Mouse (Mus musculus): ENCODE measurements around the gene Zc3h4. TPM values are rescaled to one million over a fixed set of nuclear protein-coding genes. Genes with fewer than 3 reads are reported as not detected.

Gene Zc3h4
- total RNA-seq, 2 experiments from 2014 or later, result 58.3 to 58.7 TPM

DNA sequence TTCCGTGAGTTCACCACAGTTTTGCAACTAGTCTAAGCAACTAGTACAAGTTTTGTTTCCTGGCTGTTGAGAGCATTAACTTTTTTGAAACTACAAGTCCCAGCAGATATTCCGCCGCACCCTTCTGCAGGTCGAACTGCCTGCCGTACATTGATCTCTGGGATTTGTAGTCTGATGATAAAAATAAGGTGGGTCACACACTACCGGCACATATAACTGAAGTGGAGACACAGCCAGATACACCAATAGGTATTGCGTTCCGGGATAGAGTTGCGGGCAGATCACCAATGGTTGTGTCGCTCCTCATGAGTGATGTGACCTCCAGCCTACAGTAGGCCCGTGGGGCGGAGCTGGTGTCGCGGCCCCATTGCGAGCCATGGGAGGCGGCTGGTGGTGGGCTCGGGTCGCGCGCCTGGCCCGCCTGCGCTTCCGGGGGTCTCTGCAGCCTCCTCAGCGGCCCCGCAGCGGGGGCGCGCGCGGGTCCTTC is 51.9 kb downstream of the Zc3h4 start, which contains the start of gene Tmem160:
TSS of gene Tmem160 (plus strand) at position 193 of the 487 bp plus-strand sequence.
- Histone ChIP-seq H3K27ac (peak within 1 kb of the TSS; percentile 76), H3K4me3 (peak within 1 kb of the TSS; percentile 85)
- intact Hi-C loops (cut with DNase I), result no loop called here
- peak; percentile 80 to 86 for DNase-seq (ENCODE audit: extremely low spot score in 1 of 2, low spot score in 2 of 2)
- no peak for TF ChIP-seq CTCF (IDR thresholded peaks at IDR 0.05)

DNA sequence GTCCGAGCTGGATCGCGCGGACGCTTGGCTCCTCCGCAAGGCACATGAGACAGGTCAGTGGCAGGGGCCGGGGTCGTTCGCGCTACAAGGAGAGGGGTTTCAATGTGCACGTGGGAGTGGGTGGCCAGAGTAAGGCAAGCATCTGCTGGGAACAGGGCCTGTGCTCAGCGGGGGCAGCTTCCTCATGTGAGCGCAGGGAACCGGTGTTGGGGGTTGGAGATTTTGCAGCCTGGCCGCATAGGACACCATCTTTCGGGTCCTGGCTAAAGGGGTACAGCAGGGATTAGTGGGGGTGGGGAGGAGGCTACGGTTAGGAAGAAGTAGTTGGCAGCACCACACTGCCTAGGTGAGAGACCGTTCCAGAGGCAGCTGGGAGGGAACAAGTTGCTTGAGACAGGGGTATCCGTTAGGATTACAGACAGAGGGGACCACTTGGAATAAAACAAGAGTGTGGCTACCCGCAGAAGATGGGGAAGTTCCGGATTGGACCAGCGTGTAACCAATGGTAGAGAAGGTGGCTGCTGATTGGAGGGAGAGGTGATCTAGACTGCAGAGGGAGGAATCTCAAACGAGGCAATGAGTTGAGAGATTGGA is 52.5 kb downstream of the Zc3h4 start:
- Histone ChIP-seq H3K4me3 (peak overlapping the region; percentile 85), H3K27ac (peak overlapping the region; percentile 76)
- TF ChIP-seq CTCF (IDR thresholded peaks at IDR 0.05), result no peak
- peak; percentile 53 to 56 for DNase-seq (ENCODE audit: extremely low spot score in 1 of 2, low spot score in 2 of 2)
- intact Hi-C loops (cut with DNase I), result no loop called here

DNA sequence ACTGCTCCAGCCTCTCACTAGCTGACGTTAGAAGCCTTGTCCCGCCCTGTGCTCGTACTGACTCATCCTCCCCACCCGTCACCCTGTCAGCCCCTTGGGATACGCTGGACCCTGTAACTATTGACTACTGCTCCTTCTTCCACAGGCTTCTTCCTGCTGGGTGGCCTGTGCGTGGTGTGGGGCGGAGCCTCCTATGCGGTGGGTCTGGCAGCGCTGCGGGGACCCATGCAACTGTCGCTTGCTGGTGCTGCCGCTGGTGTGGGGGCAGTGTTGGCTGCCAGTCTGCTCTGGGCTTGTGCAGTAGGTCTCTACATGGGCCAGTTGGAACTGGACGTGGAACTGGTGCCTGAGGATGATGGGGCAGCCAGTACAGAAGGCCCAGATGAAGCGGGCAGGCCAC is 54.3 kb downstream of the Zc3h4 start:
- Histone ChIP-seq H3K4me3 (no peak overlapping the region), H3K27ac (no peak overlapping the region)
- no peak for DNase-seq (ENCODE audit: extremely low spot score in 1 of 2, low spot score in 2 of 2)
- no peak for TF ChIP-seq CTCF (IDR thresholded peaks at IDR 0.05)
- intact Hi-C loops (cut with DNase I), result no loop called here

DNA sequence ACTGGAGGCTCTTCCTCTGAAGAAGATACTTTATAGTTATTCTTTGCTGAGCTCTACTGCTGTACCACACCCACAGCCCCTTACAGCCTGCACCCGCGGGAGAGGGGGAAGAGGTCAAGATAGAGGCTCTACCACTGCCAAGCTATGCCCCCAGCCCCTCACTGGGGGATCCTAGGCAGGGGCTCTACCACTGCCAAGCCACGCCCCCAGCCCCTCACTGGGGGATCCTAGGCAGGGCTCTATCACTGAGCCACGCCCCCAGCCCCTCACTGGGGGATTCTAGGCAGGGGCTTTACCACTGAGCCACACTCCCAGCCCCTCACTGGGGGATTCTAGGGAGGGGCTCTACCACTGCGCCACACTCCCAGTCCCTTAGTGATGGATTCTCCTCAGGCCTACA is 55.6 kb downstream of the Zc3h4 start:
- no peak for TF ChIP-seq CTCF (IDR thresholded peaks at IDR 0.05)
- no peak overlapping the region for H3K4me3 ChIP-seq
- no peak for DNase-seq (ENCODE audit: extremely low spot score in 1 of 2, low spot score in 2 of 2)
- H3K27ac ChIP-seq, result no peak overlapping the region
- intact Hi-C loops (cut with DNase I), result no loop called here

DNA sequence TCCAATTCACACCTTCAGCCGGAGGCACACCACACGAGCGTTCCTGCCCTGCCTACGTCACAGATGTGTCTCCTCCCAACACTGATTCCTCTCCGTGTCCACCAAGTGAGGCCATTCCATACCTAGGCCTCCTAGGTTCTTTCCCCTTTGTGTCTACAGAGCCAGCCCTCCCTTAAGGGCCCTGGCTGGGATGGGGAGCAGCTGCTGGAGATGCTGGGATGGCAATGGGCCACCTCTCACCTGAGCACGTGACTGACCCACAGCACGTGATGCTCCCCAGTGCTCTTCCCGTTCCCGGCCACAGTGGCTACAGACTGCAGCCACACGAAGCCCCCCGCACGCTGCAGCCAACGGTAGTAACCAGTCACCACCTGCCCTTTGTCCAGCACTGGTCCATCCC is 59.9 kb downstream of the Zc3h4 start:
- DNase-seq (ENCODE audit: extremely low spot score in 1 of 2, low spot score in 2 of 2), result no peak
- H3K4me3 ChIP-seq, result no peak overlapping the region
- intact Hi-C loops (cut with DNase I), result no loop called here
- no peak overlapping the region for H3K27ac ChIP-seq
- TF ChIP-seq CTCF (IDR thresholded peaks at IDR 0.05), result no peak

DNA sequence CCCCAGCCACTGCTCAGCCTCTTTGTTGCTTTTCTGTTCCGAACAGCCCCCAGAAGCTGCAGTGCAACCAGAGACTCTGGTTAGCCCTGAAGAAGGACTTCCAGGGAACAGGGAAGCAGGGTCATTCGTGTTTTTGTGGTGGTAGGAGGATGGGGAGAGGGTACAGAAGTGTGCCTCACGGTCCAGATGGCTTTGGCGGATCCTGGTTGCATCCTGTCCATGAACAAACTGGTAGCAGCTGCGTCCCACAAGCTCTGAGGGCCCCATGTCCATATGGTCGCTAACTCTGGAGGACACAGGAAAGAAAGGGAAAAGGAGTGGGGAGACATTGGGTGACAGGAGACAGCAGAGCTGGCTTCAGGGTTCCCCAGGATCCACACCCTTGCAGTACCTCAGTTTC is 60.4 kb downstream of the Zc3h4 start:
- Histone ChIP-seq H3K27ac (no peak overlapping the region), H3K4me3 (no peak overlapping the region)
- DNase-seq (ENCODE audit: extremely low spot score in 1 of 2, low spot score in 2 of 2), result no peak
- no peak for TF ChIP-seq CTCF (IDR thresholded peaks at IDR 0.05)
- intact Hi-C loops (cut with DNase I), result no loop called here

DNA sequence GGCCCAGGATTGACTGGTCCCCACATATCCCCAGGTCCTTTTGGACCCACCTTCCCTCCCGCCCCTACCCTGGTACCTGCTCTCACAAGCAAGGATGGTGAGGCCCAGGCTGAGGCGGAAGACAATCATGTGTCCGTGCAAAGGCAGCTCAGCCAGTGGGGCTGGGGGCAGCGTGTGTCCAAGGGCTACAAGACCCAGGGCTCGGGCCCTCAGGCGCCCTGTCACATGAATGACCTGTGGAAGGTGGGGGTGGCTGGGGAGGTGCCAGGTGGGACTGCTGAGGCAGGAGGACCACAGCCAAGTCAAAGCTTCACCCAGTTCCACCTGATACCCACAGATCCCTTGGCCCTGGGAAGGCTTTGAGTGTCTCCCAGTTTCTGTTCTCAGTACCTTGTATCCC is 61.0 kb downstream of the Zc3h4 start:
- TF ChIP-seq CTCF (IDR thresholded peaks at IDR 0.05), result no peak
- DNase-seq (ENCODE audit: extremely low spot score in 1 of 2, low spot score in 2 of 2), result no peak
- H3K4me3 ChIP-seq, result no peak overlapping the region
- intact Hi-C loops (cut with DNase I), result no loop called here
- H3K27ac ChIP-seq, result no peak overlapping the region

DNA sequence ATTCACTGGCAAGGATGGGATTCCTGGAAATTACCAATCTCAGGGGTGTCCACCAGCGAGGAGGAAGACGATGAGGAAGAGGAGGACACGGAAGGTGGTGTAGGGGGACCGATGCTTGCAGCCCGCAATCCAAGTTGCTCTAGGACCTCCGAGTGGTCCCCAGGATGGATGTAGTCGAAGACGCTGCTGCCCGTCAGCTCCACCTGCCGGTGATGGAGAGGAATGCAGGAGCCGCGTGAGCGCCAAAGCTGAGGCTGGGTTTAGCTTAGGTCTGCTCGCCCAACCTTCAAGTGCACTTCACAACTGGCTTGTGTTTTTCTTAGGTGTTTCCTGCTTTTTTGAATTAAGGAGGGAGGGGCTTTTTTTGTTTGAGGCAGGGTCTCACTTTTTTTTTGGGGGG is 62.5 kb downstream of the Zc3h4 start:
- Histone ChIP-seq H3K4me3 (no peak overlapping the region), H3K27ac (no peak overlapping the region)
- peak; percentile 73 to 86 for DNase-seq (ENCODE audit: extremely low spot score in 1 of 2, low spot score in 2 of 2)
- intact Hi-C loops (cut with DNase I), result loop anchor here (1.0 kb wide), 1 partner anchor 67 kb away; no protein-coding TSS in a partner anchor
- TF ChIP-seq CTCF (IDR thresholded peaks at IDR 0.05), result peak; percentile 96

DNA sequence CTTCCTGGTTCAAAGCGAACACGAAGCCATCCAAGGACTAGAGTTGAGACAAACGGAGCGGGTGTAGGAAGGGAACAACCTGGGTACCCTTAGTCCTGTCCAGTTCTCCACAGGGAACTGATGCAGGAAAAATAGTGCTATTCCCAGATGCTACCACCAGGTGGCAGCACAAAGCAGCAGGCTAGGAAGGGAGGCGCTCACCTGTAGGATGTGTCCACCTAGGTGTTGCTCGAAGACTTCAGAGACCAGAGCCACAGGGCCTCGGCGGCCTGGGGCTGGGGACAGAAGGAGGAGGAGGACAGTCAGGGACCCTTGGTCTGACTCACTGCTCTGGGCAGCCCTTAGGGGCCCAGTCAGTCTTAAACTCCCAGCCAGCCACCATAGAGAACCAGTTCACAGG is 64.5 kb downstream of the Zc3h4 start:
- Histone ChIP-seq H3K27ac (no peak overlapping the region), H3K4me3 (no peak overlapping the region)
- intact Hi-C loops (cut with DNase I), result loop anchor here (2.0 kb wide), 2 partner anchors 26 to 154 kb away; no protein-coding TSS in a partner anchor
- peak; percentile 95 for TF ChIP-seq CTCF (IDR thresholded peaks at IDR 0.05)
- DNase-seq (ENCODE audit: extremely low spot score in 1 of 2, low spot score in 2 of 2), result peak; percentile 61 to 81

DNA sequence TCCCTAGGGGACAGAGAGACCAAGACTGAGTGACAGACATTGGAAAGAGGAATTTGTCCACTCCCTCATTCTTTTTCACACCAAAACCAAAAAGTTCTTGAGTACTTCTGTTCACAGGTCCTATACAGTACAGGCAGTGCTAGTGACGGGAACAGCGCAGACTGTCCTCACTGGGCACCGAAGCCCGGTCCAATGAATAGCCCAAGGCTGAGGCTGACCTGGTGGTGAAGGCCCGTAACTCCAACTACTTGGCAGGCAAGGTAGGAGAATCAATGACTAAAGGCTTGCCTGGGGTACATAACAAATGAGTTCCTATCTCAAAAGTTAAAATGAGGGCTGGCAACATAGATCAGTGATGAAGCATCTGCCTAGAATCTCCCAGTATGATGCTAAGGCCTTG is 64.9 kb downstream of the Zc3h4 start:
- Histone ChIP-seq H3K27ac (no peak overlapping the region), H3K4me3 (no peak overlapping the region)
- no peak for TF ChIP-seq CTCF (IDR thresholded peaks at IDR 0.05)
- no peak for DNase-seq (ENCODE audit: extremely low spot score in 1 of 2, low spot score in 2 of 2)
- intact Hi-C loops (cut with DNase I), result loop anchor here (2.0 kb wide), 2 partner anchors 25 to 153 kb away; no protein-coding TSS in a partner anchor

DNA sequence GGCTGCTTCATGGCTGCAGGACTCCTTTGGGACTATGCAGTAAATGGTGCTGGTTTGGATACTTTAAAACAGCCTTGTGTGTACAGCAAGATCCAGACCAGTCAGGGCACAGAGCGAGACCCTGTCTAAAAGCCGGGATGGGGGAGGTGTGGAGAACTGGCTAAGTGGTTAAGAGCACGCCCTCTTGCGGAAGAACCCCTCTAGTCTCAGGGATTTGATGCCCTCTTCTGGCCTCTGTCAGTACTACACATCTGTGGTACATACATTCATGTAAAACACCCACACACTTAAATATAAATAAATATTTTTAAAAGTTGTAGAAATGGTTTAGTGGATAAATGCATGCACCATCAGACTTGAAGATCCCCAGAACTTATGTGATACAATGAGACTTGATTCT is 65.9 kb downstream of the Zc3h4 start:
- no peak overlapping the region for H3K27ac ChIP-seq
- peak; percentile 40 for TF ChIP-seq CTCF (IDR thresholded peaks at IDR 0.05)
- no peak for DNase-seq (ENCODE audit: extremely low spot score in 1 of 2, low spot score in 2 of 2)
- H3K4me3 ChIP-seq, result no peak overlapping the region
- intact Hi-C loops (cut with DNase I), result no loop called here

DNA sequence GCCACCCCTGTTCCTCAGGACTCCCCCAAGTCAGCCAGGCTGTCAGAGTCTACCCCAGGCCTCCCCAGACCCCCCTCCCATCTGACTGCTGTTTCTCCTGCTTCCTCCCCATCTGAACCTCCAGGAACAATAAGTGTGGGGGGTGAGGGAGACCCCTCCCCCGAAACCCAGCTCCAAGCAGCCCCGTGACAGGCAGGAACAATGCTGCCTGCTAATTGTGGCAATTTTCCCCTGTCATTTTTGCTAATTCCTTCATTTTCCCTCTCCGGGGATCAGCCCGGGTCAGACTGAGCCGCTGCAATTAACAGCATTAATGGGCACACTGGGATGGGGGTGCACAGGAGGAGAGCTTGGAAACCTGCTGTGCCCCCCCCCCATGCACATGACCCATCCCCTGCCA is 67.4 kb downstream of the Zc3h4 start:
- H3K27ac ChIP-seq, result no peak overlapping the region
- DNase-seq (ENCODE audit: extremely low spot score in 1 of 2, low spot score in 2 of 2), result no peak
- intact Hi-C loops (cut with DNase I), result no loop called here
- TF ChIP-seq CTCF (IDR thresholded peaks at IDR 0.05), result no peak
- H3K4me3 ChIP-seq, result no peak overlapping the region

DNA sequence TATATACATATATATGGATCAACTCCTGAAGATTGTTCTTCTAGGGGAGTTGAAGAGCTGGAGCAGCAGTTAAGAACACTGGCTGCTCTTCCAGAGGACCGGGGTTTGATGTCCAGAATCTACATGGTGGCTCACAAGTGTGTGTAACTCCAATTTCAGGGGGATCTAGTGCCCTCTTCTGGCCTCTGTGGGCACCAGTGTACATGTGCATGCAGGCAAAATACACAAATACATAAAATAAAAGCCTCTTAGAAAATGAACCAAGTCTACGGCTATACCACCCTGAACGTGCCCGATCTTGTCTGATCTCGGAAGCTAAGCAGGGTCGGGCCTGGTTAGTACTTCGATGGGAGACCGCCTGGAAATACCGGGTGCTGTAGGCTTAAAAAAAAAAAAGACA is 70.8 kb downstream of the Zc3h4 start:
- Histone ChIP-seq H3K27ac (no peak overlapping the region), H3K4me3 (no peak overlapping the region)
- intact Hi-C loops (cut with DNase I), result no loop called here
- DNase-seq (ENCODE audit: extremely low spot score in 1 of 2, low spot score in 2 of 2), result no peak
- TF ChIP-seq CTCF (IDR thresholded peaks at IDR 0.05), result peak; percentile 53
